In the genomic region with DNA sequence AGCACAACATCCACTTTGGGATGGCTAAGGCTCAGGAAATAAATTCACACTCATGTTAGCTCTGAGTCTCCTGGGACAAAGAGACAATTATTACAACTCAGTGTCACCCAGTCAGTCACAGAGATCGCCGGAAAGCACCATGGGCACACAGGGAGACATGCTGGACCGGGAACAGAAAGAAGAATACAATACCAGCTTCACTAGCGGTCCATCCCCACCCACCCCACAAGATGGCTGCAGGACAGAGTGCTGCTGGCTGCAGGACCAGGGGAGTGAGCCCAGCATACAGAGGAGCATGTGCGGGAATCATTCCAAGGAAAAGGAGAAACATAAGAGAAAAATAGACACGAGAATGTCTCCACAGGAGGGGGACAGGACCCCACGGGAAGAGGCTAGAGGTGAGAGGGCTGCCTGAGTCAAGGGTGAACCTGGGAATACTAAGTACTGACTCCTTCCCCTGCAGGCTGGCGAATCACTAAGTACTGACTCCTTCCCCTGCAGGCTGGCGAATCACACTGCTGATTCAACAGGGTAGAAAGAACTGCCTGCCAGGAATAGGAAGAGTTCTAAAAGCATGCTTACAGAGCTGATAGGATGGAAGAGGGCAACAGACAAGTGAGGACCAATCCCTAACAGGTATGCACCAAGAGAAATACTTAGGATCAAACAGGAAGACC, we compare ENCODE assay signal across 17 mouse cellular contexts.
DNase-seq lines count a peak whose midpoint lies in the region; ATAC-seq and TF ChIP-seq lines count a peak whose summit lies in the region.
"Had no signal": no experiment of that assay in that cellular context is flagged by ENCODE, and none has a peak within 500 bp of the region (broad histone marks: within the 10 kb centered on the region; RNA-seq: fewer than 3 reads in every experiment).

No protein-coding gene starts in this region.

- intact Hi-C loops in heart, adult 2 months (cut with DNase I), result no loop called here

- TF ChIP-seq CTCF in heart, adult 2 months (IDR thresholded peaks at IDR 0.05), result no peak

- no peak overlapping the region for H3K4me3 ChIP-seq in heart, adult 2 months
- H3K4me3 ChIP-seq in midbrain, embryonic 12.5 days, result no peak overlapping the region
- no peak overlapping the region for H3K4me3 ChIP-seq in midbrain, embryonic 15.5 days
- H3K4me3 ChIP-seq in hindbrain, embryonic 16.5 days (ENCODE audit: low read length), result no peak overlapping the region
- H3K4me3 ChIP-seq: heart, embryonic 15.5 days; stomach, embryonic 15.5 days had no signal

- H3K4me1 ChIP-seq in heart, adult 2 months (ENCODE audit: control insufficient read depth, insufficient read depth, low read length), result no peaks in the 10 kb centered on the region
- H3K4me1 ChIP-seq in midbrain, embryonic 12.5 days, result 0 out of 2 replicates have a peak, but pooled peaks cover 12% of the 10 kb centered on the region
- H3K4me1 ChIP-seq in midbrain, embryonic 15.5 days, result no peaks in the 10 kb centered on the region
- H3K4me1 ChIP-seq in hindbrain, embryonic 16.5 days (ENCODE audit: control insufficient read depth, insufficient read depth, low read depth, low read length), result peaks cover 3% of the 10 kb centered on the region; the same call in 1 of the 2 replicates
- H3K4me1 ChIP-seq: heart, embryonic 15.5 days; stomach, embryonic 15.5 days had no signal

- no peak overlapping the region for H3K27ac ChIP-seq in heart, adult 2 months
- H3K27ac ChIP-seq in midbrain, embryonic 12.5 days (replicated peaks), result no peak overlapping the region
- H3K27ac ChIP-seq in midbrain, embryonic 15.5 days, result no peak overlapping the region
- no peak overlapping the region for H3K27ac ChIP-seq in hindbrain, embryonic 16.5 days (ENCODE audit: low read depth, low read length)
- H3K27ac ChIP-seq: heart, embryonic 15.5 days; stomach, embryonic 15.5 days had no signal

- TF ChIP-seq POLR2A in heart, adult 2 months (IDR thresholded peaks at IDR 0.05; ENCODE audit: insufficient read depth, low read depth, low read length), result no peak

- no peaks in the 10 kb centered on the region for H3K9me3 ChIP-seq in midbrain, embryonic 12.5 days
- H3K9me3 ChIP-seq in midbrain, embryonic 15.5 days, result no peaks in the 10 kb centered on the region
- no peaks in the 10 kb centered on the region for H3K9me3 ChIP-seq in hindbrain, embryonic 16.5 days (ENCODE audit: control insufficient read depth, low read length)
- H3K9me3 ChIP-seq: heart, embryonic 15.5 days; stomach, embryonic 15.5 days had no signal

- H3K27me3 ChIP-seq in heart, adult 2 months (ENCODE audit: control insufficient read depth, insufficient read depth, low read length), result no peaks in the 10 kb centered on the region
- H3K27me3 ChIP-seq in midbrain, embryonic 12.5 days, result no peaks in the 10 kb centered on the region
- no peaks in the 10 kb centered on the region for H3K27me3 ChIP-seq in midbrain, embryonic 15.5 days (replicated peaks)
- no peaks in the 10 kb centered on the region for H3K27me3 ChIP-seq in hindbrain, embryonic 16.5 days (replicated peaks; ENCODE audit: control insufficient read depth, insufficient read depth, low read length)
- H3K27me3 ChIP-seq: heart, embryonic 15.5 days; Patski; stomach, embryonic 15.5 days had no signal

- no peak for ATAC-seq in midbrain, embryonic 12.5 days (ENCODE audit: low FRiP score, low read depth)
- ATAC-seq in midbrain, embryonic 15.5 days (replicated peaks), result no peak
- peak; percentile 79 for ATAC-seq in hindbrain, embryonic 16.5 days
- ATAC-seq: CD4-positive, CD25-positive, alpha-beta regulatory T cell, adult 4 months; midbrain, embryonic 16.5 days; Patski had no signal

- WGBS in heart, adult 2 months, result 70% methylated on average over 9 of the region's 9 CpGs
- WGBS in midbrain, embryonic 12.5 days, result 56% methylated on average over 9 of the region's 9 CpGs
- 52% methylated on average over 9 of the region's 9 CpGs for WGBS in midbrain, embryonic 15.5 days
- WGBS in hindbrain, embryonic 16.5 days, result 41% methylated on average over 9 of the region's 9 CpGs

- H3K4me2 ChIP-seq in midbrain, embryonic 12.5 days (replicated peaks), result no peak overlapping the region
- H3K4me2 ChIP-seq in midbrain, embryonic 15.5 days, result no peak overlapping the region; the same call in 1 of the 2 replicates
- H3K4me2 ChIP-seq in hindbrain, embryonic 16.5 days (ENCODE audit: low read length), result no peak overlapping the region
- H3K4me2 ChIP-seq: heart, embryonic 15.5 days; stomach, embryonic 15.5 days had no signal

- no peaks in the 10 kb centered on the region for H3K79me2 ChIP-seq in heart, adult 2 months (replicated peaks; ENCODE audit: control insufficient read depth, insufficient read depth, low read length)

- H3K9ac ChIP-seq in heart, adult 2 months (ENCODE audit: low read depth, low read length), result no peak overlapping the region
- 0 out of 2 replicates have a peak overlapping the region, but pooled peaks have one; percentile 37 for H3K9ac ChIP-seq in midbrain, embryonic 12.5 days (replicated peaks)
- H3K9ac ChIP-seq in midbrain, embryonic 15.5 days, result no peak overlapping the region
- no peak overlapping the region for H3K9ac ChIP-seq in hindbrain, embryonic 16.5 days (ENCODE audit: low read depth, low read length)
- H3K9ac ChIP-seq: heart, embryonic 15.5 days; stomach, embryonic 15.5 days had no signal

- DNase-seq in heart, adult 11 months, result peak; percentile 59
- DNase-seq in heart, adult 2 months, result no peak
- DNase-seq in NIH3T3 (ENCODE audit: low read depth), result peak; percentile 72
- DNase-seq in kidney, postnatal 25 days, result no peak
- DNase-seq: kidney, adult 8-10 months; liver; lung, adult 18-20 months; lung, postnatal 4 days; spleen, adult 18-20 months had no signal

- no peak for TF ChIP-seq EP300 in heart, adult 2 months (IDR thresholded peaks at IDR 0.05; ENCODE audit: insufficient read depth, low read depth, low read length)

- no peaks in the 10 kb centered on the region for H3K36me3 ChIP-seq in heart, adult 2 months (ENCODE audit: control insufficient read depth, insufficient read depth, low read length)
- no peaks in the 10 kb centered on the region for H3K36me3 ChIP-seq in midbrain, embryonic 12.5 days
- no peaks in the 10 kb centered on the region for H3K36me3 ChIP-seq in midbrain, embryonic 15.5 days (replicated peaks)
- H3K36me3 ChIP-seq in hindbrain, embryonic 16.5 days (ENCODE audit: control insufficient read depth, insufficient read depth, low read length), result no peaks in the 10 kb centered on the region
- H3K36me3 ChIP-seq: heart, embryonic 15.5 days; stomach, embryonic 15.5 days had no signal

Comparison
In these comparisons a context has a peak if more than half of its experiments do, and no peak if none do; other contexts are left out.
1. DNase-seq: peak in heart, adult 11 months (single experiment) and NIH3T3 (single experiment); none in heart, adult 2 months (0 of 2) and kidney, postnatal 25 days (0 of 2).